Mouse (Mus musculus) ES-Bruce4 (cell line): ENCODE results near the gene Mettl11b.

Experiments
- CTCF ChIP-seq: IDR thresholded peaks from one replicate; pipeline ENCODE4 v1.8.1; 2011; ENCODE audit warnings: low read depth, low read length
- EP300 ChIP-seq: IDR thresholded peaks from 2 replicates; pipeline ENCODE4 v1.6.1; 2011; ENCODE audit warnings: low read depth, low read length; ENCODE audit not compliant: insufficient read depth
- POLR2A ChIP-seq: IDR thresholded peaks from one replicate; pipeline ENCODE4 v1.8.1; 2011; ENCODE audit warnings: low read length; ENCODE audit not compliant: insufficient read depth

DNA sequence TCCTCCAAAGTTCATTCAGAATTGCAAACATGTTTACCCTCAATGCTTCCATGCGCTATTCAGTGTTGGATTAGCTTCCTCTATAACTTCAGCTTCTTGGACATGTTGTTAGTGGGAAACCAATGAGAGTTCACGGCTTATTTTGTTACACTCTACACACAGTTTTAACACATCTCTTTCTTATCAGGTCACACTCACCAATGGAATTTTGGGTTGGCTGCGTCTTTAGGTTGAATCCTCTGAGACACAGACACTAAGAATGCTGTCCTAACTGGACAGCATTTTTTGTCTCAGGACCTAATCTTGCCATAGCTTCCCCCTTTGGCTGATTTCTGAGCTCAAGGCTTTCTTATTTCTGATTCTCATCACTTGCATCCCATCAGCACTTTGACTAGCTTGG is 25.3 kb downstream of the Mettl11b start:
- no peak for TF ChIP-seq POLR2A
- no peak for TF ChIP-seq EP300
- no peak for TF ChIP-seq CTCF
